Mouse (Mus musculus) midbrain, embryonic 14.5 days (tissue): ENCODE measurements around the gene Foxred2. TPM values are rescaled to one million over a fixed set of nuclear protein-coding genes. Genes with fewer than 3 reads are reported as not detected.

Experiments used
- ATAC-seq: fragments of 200-750 bp; cut with Nextera tagmentation; 2 replicates; pipeline ENCODE4 v1.8.0; 2017; ENCODE audit warnings: moderate number of reproducible peaks, moderate library complexity; ENCODE audit not compliant: low FRiP score, low TSS enrichment
- DNase-seq: peaks from one replicate; pipeline ENCODE4 v3.0.0-alpha.2; 2015
- H3K27ac ChIP-seq: fragments of 300-500 bp; sonication (generic); replicated peaks from 2 replicates; pipeline ENCODE4 v1.5.1; 2014; ENCODE audit warnings: mild to moderate bottlenecking, low read depth, low read length, moderate library complexity
- H3K27me3 ChIP-seq: fragments of 300-500 bp; sonication (generic); 2 replicates; pipeline ENCODE4 v1.6.1; 2014; ENCODE audit warnings: low read length, control low read depth, mixed read lengths; ENCODE audit not compliant: control insufficient read depth, insufficient read depth
- H3K36me3 ChIP-seq: fragments of 300-500 bp; sonication (generic); 2 replicates; pipeline ENCODE4 v1.6.1; 2014; ENCODE audit warnings: low read length, control low read depth; ENCODE audit not compliant: control insufficient read depth, insufficient read depth
- H3K4me1 ChIP-seq: fragments of 300-500 bp; sonication (generic); 2 replicates; pipeline ENCODE4 v1.6.1; 2014; ENCODE audit warnings: mild to moderate bottlenecking, antibody characterized with exemption, low read length, control low read depth; ENCODE audit not compliant: control insufficient read depth, insufficient read depth
- H3K4me2 ChIP-seq: fragments of 300-500 bp; sonication (generic); 2 replicates; pipeline ENCODE4 v1.6.1; 2014; ENCODE audit warnings: mild to moderate bottlenecking, low read length, moderate library complexity
- H3K4me3 ChIP-seq: fragments of 300-500 bp; sonication (generic); replicated peaks from 2 replicates; pipeline ENCODE4 v1.5.1; 2014; ENCODE audit warnings: low read depth, low read length
- H3K9ac ChIP-seq: fragments of 300-500 bp; sonication (generic); replicated peaks from 2 replicates; pipeline ENCODE4 v1.6.1; 2014; ENCODE audit warnings: mild to moderate bottlenecking, low read length, moderate library complexity
- H3K9me3 ChIP-seq: fragments of 300-500 bp; sonication (generic); 2 replicates; pipeline ENCODE4 v1.6.1; 2016; ENCODE audit warnings: low read length, control low read depth, mixed read lengths; ENCODE audit not compliant: control insufficient read depth
- WGBS: fragments of 180-500 bp; shearing (Covaris S2); extraction: QIAGEN DNeasy Blood & Tissue Kit; methylation state at CpG from one replicate; pipeline ENCODE4 v1.1.7; 2014; 5-methylcytosine and 5-hydroxymethylcytosine counted together
- polyA plus RNA-seq: library from polyadenylated mRNA; unstranded; fragments of >200 nt; fragmentation: Nextera tagmentation; extraction: Ambion mirVana; gene quantifications from 2 replicates; pipeline ENCODE4 v1.2.1, GENCODE M21; 2014

Gene Foxred2
- 9.2 and 9.4 TPM in 2 replicates for polyA plus RNA-seq

DNA sequence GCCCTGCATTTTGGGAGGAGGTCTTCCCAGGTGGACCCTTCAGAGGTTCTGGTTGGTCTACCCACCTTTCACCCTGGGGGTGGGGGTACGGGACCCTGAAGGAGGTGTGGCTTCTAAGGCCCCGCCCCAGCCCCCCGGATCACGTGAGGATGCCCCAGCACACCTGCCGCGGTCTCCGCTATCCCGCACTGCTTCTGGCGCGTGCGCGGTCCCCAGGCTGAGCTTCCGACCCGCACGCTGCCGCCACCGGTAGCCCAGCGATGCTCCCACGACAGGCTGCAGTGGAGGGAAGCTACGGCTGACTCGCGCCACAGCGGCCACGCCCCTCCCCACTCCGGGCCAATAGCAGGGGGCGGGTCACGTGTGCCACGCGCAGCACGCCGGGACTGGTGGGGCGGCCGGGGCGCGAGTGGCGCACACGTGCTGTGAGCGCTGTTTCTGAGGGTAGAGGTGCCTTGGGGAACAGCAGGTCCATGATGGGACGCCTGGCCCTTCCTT lies at the start of gene Foxred2:
Gene Foxred2 (minus strand): TSS at position 319 of the 498 bp plus-strand sequence.
- peaks cover 48% of the 10 kb centered on the region for H3K36me3 ChIP-seq

DNA sequence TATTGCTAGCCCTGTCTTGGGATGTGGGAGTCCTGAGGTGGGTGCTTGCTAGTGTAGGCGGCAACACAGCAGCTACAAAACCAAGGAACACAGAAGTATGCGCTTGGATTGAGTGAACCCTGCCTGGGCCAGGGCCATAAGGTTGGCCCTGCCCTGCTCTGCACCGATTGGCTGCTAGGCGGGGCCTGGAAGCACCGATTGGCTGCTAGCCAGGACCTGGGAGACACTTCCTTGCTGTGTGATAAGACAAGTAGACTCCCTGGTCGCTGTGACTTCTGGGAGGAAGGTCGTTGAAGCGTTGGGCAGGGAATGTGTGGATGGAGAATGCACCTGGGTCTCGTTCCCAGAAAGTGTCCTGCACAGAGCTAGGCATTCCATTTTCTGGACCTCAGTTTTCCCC lies 47.4 kb upstream of the Foxred2 start:
- H3K4me3 ChIP-seq = no peak overlapping the region
- H3K9ac ChIP-seq = no peak overlapping the region
- DNase-seq = no peak
- no peak overlapping the region for H3K4me2 ChIP-seq
- 54% methylated on average over 9 of the region's 9 CpGs for WGBS
- H3K27me3 ChIP-seq = no peaks in the 10 kb centered on the region
- no peak for ATAC-seq
- H3K4me1 ChIP-seq = no peaks in the 10 kb centered on the region; the same call in 1 of the 2 replicates
- H3K27ac ChIP-seq = no peak overlapping the region
- no peaks in the 10 kb centered on the region for H3K36me3 ChIP-seq
- no peaks in the 10 kb centered on the region for H3K9me3 ChIP-seq

More for the DNA sequence above, at the start of gene Foxred2:
- ATAC-seq (peak; percentile 95), DNase-seq (peak; percentile 95)
- H3K4me2 ChIP-seq = peak within 1 kb of the TSS; percentile 78
- peak within 1 kb of the TSS; percentile 76 for H3K27ac ChIP-seq
- H3K4me3 ChIP-seq = peak within 1 kb of the TSS; percentile 52
- no peaks in the 10 kb centered on the region for H3K9me3 ChIP-seq
- H3K4me1 ChIP-seq = peaks cover 24% of the 10 kb centered on the region
- WGBS = under 1% methylated on average over 39 of the region's 39 CpGs
- H3K9ac ChIP-seq = peak within 1 kb of the TSS; percentile 62
- H3K27me3 ChIP-seq = no peaks in the 10 kb centered on the region

DNA sequence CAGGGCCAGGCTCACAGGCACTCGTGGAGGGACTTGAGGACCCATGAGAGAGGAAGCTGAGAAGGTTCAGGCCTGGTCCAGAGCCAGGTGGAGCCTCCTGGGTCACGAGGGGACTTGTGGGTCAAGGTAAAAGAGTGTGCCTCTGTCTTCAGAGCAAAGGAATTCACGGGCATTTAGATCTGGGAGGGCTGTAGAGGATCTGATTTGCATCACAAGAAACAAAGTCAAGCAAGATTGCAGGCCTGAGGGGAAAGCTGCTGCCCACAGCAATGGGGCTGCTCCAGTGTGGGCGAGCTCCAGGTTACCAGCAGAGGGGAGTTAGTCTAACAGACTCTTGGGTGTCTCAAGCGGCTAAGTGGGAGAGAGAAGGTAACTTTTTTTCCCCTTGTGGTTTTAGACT lies 44.9 kb upstream of the Foxred2 start:
- Histone ChIP-seq H3K4me1 (0 out of 2 replicates have a peak, but pooled peaks cover 3% of the 10 kb centered on the region), H3K27me3 (no peaks in the 10 kb centered on the region), H3K9ac (no peak overlapping the region), H3K4me2 (no peak overlapping the region), H3K4me3 (no peak overlapping the region), H3K27ac (no peak overlapping the region), H3K36me3 (no peaks in the 10 kb centered on the region), H3K9me3 (no peaks in the 10 kb centered on the region)
- ATAC-seq (no peak), DNase-seq (no peak)
- whole genome bisulfite sequencing = 7% methylated on average over 5 of the region's 5 CpGs

DNA sequence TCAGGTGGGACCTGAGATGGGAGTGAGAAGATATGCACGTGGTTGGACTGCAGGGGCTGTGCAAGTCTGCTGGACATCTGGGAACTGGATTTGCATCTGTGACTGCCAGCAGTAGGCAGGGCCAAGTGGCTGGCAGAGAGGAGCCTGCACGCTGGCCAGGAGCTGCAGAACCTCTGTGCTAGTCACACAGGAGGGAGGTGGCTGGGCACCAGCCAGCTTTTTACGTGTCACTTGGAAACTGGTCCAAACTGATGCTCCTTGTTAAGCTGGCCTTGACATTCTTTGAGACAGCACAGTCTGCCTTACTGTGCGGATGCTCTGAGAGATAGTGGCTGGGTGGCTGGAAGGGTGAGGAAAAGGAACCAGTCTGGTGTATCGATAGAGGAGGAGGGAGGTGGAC lies 32.0 kb upstream of the Foxred2 start:
- 76% methylated on average over 5 of the region's 5 CpGs for WGBS
- Histone ChIP-seq H3K4me1 (no peaks in the 10 kb centered on the region), H3K9me3 (no peaks in the 10 kb centered on the region), H3K27ac (no peak overlapping the region), H3K27me3 (no peaks in the 10 kb centered on the region), H3K9ac (no peak overlapping the region), H3K4me2 (no peak overlapping the region), H3K36me3 (0 out of 2 replicates have a peak, but pooled peaks cover 2% of the 10 kb centered on the region), H3K4me3 (no peak overlapping the region)
- DNase-seq (no peak), ATAC-seq (no peak)

DNA sequence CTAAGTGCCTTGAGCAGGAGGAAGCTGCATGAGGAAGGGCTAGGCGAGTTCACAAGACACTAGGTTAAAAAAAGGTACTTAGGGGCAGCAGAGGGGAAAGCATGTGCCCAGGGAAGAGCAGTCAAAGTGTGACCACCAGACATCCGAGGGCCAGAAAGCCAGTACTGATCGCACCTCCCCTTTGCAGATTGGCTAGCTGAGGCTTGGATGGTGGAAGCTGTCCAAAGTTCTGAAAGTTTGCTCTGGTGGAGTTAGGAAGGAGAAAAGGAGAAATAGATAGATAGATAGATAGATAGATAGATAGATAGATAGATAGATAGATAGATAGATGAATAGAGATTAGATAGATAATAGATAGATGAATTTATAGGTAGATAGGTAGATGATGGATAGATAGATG lies 26.9 kb upstream of the Foxred2 start:
- no peak for DNase-seq
- Histone ChIP-seq H3K27me3 (no peaks in the 10 kb centered on the region), H3K36me3 (no peaks in the 10 kb centered on the region), H3K4me2 (no peak overlapping the region), H3K4me3 (no peak overlapping the region), H3K9me3 (no peaks in the 10 kb centered on the region), H3K27ac (no peak overlapping the region), H3K9ac (no peak overlapping the region), H3K4me1 (no peaks in the 10 kb centered on the region)
- WGBS = 44% methylated on average over 3 of the region's 3 CpGs
- ATAC-seq = no peak

DNA sequence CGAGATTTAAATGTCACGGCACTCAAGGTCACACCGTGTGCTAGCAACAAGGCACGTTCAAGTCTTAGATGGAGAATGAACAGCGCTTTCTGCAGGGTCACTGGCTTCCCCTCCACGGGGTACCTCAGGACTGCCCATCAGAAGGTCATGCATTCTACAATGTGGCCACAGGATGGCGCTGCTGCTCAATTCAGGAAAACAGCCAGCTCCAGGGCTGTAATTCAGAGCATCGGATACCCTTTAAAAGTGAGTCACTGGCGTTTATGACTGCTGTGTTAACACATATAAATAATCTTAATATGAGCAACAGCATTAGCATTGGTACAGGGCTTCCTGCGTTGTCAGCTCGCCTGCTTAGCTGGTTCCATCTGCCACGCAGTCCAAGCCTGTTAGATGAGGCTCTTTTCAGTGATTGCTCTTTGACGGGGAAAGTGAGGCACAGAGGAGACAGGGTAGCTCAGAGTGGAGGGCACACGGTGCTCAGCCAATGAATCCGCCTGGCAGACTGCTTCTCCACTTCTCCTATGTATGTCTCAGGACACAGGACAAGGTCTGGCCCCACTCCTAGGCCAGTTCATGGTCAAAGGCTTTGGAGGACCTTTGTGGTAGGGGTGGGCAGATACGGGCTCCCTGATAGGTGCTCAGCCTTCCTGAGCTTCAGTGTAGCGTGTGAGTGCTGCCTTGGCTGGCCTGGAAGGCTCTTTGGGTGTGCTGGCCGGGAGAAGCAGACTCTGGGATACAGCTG lies 25.8 kb upstream of the Foxred2 start:
- Histone ChIP-seq H3K4me1 (no peaks in the 10 kb centered on the region), H3K4me3 (no peak overlapping the region), H3K27me3 (no peaks in the 10 kb centered on the region), H3K4me2 (no peak overlapping the region), H3K9ac (no peak overlapping the region), H3K27ac (no peak overlapping the region), H3K36me3 (no peaks in the 10 kb centered on the region), H3K9me3 (no peaks in the 10 kb centered on the region)
- WGBS = 25% methylated on average over 18 of the region's 18 CpGs
- no peak for ATAC-seq
- peak; percentile 88 for DNase-seq

DNA sequence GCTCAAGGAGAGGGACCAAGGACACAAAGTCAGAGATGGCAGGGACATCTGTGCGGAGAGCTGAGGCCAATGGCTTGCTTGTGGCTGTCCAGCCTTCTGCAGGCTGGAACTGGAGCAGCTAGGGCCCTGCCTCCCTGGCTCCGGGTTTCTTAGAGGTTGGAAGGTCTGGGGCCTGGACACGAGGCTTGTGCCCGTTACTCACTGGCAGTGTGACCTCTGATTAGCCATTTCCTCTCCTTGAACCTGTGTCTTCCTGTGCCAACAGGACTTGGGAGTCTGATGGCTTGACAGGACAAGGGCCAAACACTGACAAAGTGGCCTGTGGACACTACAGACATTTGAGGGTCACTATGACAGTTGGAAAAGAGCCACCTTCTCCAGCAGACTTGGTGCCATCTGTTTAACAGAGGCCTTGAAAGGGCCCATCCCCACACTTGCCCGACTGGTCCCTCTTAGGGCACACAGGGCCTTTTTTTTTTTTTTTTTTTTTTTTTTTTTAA lies 24.7 kb upstream of the Foxred2 start:
- DNase-seq = no peak
- no peaks in the 10 kb centered on the region for H3K27me3 ChIP-seq
- 82% methylated on average over 5 of the region's 5 CpGs for WGBS
- H3K4me3 ChIP-seq = no peak overlapping the region
- no peak overlapping the region for H3K27ac ChIP-seq
- no peaks in the 10 kb centered on the region for H3K9me3 ChIP-seq
- no peaks in the 10 kb centered on the region for H3K4me1 ChIP-seq
- H3K9ac ChIP-seq = no peak overlapping the region
- no peak overlapping the region for H3K4me2 ChIP-seq
- ATAC-seq = no peak
- H3K36me3 ChIP-seq = no peaks in the 10 kb centered on the region

DNA sequence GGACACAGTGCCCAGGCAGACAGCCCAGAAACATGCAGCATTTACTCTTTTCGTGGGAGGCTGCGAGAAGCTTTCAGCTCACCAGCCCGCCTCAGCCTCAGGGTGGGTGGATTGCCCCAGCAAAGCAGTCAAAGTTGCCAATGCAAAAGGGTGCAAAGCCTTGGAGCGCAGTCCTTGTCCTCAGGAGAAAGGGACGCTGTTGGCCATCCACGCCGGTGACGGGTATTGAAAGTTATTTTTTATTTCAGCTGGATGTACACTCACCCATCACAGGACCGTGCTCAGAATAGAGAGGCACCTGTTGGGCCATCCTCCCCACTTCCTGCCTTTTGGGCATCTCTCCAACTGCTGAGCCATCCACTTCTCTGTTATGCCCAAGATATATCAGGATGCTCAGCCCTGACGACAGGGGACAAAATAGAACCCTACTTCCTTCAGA lies 22.9 kb upstream of the Foxred2 start:
- Histone ChIP-seq H3K4me2 (no peak overlapping the region), H3K9me3 (no peaks in the 10 kb centered on the region), H3K4me3 (no peak overlapping the region), H3K36me3 (no peaks in the 10 kb centered on the region), H3K27ac (no peak overlapping the region), H3K27me3 (no peaks in the 10 kb centered on the region), H3K9ac (no peak overlapping the region), H3K4me1 (no peaks in the 10 kb centered on the region)
- DNase-seq = no peak
- 87% methylated on average over 10 of the region's 10 CpGs for WGBS
- ATAC-seq = no peak

DNA sequence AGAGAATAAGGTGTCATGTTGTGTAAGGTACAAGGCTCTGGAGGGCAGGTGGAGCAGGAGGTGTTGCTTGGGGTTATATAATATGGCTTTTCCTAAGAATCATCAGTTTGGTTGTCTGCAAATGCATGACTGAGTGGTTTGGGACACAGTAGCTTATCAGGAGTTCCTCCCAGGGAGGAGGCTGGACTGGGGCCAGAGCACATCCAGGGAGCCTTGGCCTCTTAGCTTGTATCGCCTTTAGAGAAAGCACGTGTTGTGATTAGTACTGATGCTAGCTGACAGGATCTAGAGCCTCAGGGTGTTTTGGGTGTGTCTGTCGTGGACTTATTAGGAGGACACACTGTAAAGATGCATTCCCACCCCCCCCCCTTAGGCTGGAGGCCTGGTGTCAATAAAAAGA lies 21.1 kb upstream of the Foxred2 start:
- Histone ChIP-seq H3K27me3 (no peaks in the 10 kb centered on the region), H3K4me1 (no peaks in the 10 kb centered on the region), H3K9me3 (no peaks in the 10 kb centered on the region), H3K9ac (no peak overlapping the region), H3K4me3 (no peak overlapping the region), H3K27ac (no peak overlapping the region), H3K4me2 (no peak overlapping the region), H3K36me3 (no peaks in the 10 kb centered on the region)
- no peak for DNase-seq
- ATAC-seq = no peak
- WGBS = 69% methylated on average over 3 of the region's 3 CpGs
